Mouse (Mus musculus): ENCODE measurements around the gene Lrmda.

DNA sequence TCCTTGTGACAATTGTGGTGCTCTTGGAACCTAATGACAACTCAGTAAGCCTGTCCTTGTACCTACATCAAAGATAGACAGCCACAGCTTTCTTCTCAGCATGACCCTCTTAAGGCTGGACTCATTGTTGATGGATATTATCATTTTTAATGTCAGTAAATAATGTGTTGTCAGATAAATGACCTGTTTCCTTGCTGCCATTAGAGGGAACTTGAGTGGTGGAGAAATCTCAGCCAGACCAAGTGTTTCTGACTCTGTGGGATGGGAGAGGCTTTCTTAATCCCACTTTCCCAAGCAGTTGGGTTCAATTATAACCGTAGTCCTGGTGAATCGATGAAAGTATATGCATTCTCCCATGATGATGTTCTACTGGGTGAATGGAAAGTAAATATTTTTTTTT lies 668.9 kb downstream of the Lrmda start:
- TF ChIP-seq CTCF (IDR thresholded peaks at IDR 0.05; ENCODE audit: low read depth, low read length) (no peak), POLR2A (IDR thresholded peaks at IDR 0.05; ENCODE audit: borderline replicate concordance, low read depth, low read length) (no peak)
